Mouse (Mus musculus): Measurements from ENCODE around the gene Syn3.

DNA sequence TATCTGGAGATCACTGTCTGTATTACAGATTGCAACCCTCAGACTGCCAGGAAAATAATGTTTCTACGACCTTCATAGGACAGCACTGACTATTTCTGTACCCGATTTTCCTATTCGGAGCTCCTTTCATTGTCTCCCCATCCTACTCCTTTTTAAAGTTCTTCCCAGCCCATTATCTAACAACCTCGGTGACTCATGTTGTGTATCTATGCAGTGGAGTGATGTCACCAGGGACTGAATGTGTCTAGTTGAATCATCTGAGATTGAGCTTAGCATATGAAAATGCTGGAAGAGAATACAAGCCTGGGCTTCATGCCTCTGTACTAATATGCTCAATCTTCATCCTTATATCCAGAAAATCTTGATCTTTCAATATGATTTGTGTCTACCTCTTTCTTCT, 15.1 kb upstream of the Syn3 start:
- TF ChIP-seq HCFC1 (IDR thresholded peaks at IDR 0.05; ENCODE audit: borderline replicate concordance, insufficient read depth, low read length): no peak
- TF ChIP-seq MAFK (IDR thresholded peaks at IDR 0.05; ENCODE audit: insufficient read depth, low read depth, low read length): no peak
- TF ChIP-seq CHD2 (IDR thresholded peaks at IDR 0.05; ENCODE audit: low read depth, low read length): no peak
- TF ChIP-seq ZNF384 (IDR thresholded peaks at IDR 0.05; ENCODE audit: low read depth, low read length): no peak
- no peak for TF ChIP-seq ZC3H11A (IDR thresholded peaks at IDR 0.05; ENCODE audit: borderline replicate concordance, low read depth, low read length)
